Mouse (Mus musculus) erythroblast, adult 5-6 weeks (primary cell): ENCODE data around the gene Abcf2. TPM values are rescaled to one million over a fixed set of nuclear protein-coding genes. Genes with fewer than 3 reads are reported as not detected.
"Not testable (repeated sequence)": the region's sequence is repeated elsewhere in the genome, so short reads cannot be mapped to it uniquely, and the experiment has no call there.

Source experiments
- ATAC-seq: replicated peaks from 2 replicates; pipeline ENCODE4 v1.8.0; 2016; ENCODE audit warnings: moderate number of reproducible peaks, mild to moderate bottlenecking, moderate TSS enrichment, inconsistent platforms; ENCODE audit not compliant: poor library complexity, low FRiP score, severe bottlenecking
- total RNA-seq, 2 experiments: library from RNA; stranded (forward) in 1 of 2; stranded (reverse) in 1 of 2; fragments of 150-400 nt in 1 of 2; fragments of 200-764, 138-1000 nt in 1 of 2; gene quantifications; 2 replicates each; pipeline versions ENCODE4 v1.2.3 to v1.2.4; 2015 to 2017; ENCODE audit warnings: low replicate concordance in 2 of 2

Gene Abcf2
- total RNA-seq, 2 experiments from 2014 or later, result 7.1 to 17.4 TPM

GRCm38 (mm10) chr5:24589511-24590500 lies 12.5 kb upstream of the Abcf2 start:
- no peak for ATAC-seq

- ATAC-seq, result peak; percentile 62
Measured at GRCm38 (mm10) chr5:24587200-24587577, 9.9 kb upstream of the Abcf2 start.

- peak; percentile 79 for ATAC-seq
Measured at GRCm38 (mm10) chr5:24586547-24587199, 9.4 kb upstream of the Abcf2 start, which contains the start of gene Chpf2. Gene Chpf2, plus strand, starts transcription at chr5:24586741.

DNA sequence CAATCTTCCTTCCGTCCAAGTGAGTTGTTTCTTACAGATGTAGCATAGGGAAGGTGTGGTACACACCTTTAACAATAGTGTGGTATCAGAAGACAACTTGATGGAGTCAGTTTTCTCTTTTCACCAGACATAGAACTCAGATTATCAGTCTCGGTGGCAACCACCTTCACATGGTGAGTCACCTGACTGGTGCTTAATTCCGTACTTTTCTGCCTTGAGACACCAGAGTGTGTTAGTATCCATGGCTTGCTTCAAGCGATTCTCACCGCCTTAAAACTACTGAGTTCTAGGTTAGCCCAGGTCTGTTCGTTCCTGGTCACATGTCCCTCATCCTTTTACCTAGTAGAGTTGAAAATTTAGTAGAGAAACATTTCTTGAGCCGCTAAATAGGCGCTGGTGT lies 8.8 kb upstream of the Abcf2 start:
- ATAC-seq, result no peak

- ATAC-seq, result no peak
Measured at GRCm38 (mm10) chr5:24578109-24578963, 1.1 kb upstream of the Abcf2 start.

DNA sequence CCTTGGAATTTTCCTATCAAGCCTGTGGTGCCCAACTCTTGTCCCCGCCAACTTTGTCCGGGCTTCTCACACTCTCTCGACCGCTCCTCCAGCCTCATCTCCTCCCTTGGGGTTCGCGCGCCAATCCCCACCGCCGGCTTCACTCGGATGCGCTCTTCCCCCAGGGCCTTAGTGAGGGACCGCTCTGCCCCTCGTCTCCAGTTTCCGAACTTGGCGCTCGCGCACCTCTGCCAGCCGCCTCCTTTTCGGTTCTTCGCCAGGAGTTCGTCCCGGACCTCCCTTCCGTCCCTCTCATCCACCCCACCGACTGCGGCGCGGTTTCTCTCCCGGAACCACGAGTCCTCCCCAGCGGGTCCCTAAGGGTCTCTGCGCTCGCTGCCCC lies 475 bp downstream of the Abcf2 start:
- peak; percentile 36 for ATAC-seq

DNA sequence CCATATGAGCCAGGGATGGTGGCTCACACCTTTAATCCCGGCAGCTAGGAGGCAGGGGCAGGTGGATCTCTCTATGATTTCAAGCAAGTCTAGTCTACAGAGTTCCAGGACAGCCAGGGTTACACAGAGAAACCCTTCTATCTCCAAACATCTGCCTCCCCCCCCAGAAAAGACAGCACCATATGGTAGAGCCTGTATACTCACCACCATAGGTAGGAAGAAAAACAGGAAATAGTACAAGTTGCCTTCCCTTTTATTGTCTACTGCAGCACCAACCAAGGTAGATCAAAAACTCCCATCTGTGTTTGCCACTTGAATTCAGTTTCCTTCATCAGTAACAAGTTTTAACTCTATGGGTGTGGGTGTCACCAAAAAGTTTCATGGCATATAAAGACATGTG lies 1.3 kb downstream of the Abcf2 start:
- ATAC-seq, result no peak

DNA sequence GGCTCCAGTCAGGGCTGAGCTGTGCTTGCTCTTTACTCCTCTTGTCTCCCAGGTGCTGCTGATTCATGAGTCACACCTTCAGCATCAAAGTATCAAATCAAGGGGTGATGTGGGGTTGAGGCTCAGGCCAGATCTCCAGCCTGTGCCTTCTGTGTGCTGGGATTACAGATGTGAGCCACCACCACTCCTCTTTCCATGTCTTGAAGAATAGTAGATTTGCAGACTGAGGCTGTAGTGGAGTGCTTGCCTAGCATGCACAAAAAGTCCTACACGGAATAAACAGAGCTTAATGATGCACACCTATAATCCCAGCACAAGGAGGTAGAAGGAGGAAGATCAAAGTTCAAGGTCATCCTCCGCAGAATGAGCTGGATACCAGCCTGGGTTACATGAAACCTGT lies 20.6 kb downstream of the Abcf2 start, which contains the start of gene 4931409K22Rik:
4931409K22Rik (minus strand) TSS at position 101 of the 400 bp plus-strand sequence.
- no peak for ATAC-seq

GRCm38 (mm10) chr5:24555335-24555734 lies 21.9 kb downstream of the Abcf2 start:
- not testable (repeated sequence) for ATAC-seq

DNA sequence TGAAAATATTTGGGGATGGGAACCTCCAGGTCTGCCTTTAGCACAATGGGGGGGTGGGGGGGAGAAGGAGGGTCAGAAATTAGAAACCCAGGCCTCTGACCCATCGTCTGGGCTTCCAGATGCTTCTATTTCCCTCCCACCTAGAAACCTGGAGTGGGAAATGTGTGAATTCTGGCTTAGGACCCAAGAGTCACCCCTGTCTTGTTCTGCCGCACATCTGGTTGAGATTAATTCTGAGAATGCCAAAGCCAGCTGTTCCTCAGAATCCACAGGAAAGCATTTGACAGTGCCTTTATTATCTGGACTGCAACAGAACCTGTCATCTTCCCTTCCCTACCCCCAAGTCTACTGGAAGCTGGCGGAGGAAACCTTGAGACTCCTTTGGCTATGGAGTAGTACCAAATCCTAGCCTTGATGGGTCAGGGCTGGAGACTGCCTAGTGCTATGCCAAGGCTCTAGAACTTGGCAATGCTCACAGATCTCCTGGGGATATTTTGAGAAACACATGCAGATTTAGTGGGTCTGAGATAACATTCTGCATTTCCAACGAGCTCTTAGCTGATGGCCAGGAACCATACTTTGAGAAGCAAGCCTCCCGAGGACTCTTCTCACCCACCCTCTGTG lies 23.5 kb downstream of the Abcf2 start:
- no peak for ATAC-seq

GRCm38 (mm10) chr5:24551317-24551688 lies 26.0 kb downstream of the Abcf2 start:
- ATAC-seq, result no peak

DNA sequence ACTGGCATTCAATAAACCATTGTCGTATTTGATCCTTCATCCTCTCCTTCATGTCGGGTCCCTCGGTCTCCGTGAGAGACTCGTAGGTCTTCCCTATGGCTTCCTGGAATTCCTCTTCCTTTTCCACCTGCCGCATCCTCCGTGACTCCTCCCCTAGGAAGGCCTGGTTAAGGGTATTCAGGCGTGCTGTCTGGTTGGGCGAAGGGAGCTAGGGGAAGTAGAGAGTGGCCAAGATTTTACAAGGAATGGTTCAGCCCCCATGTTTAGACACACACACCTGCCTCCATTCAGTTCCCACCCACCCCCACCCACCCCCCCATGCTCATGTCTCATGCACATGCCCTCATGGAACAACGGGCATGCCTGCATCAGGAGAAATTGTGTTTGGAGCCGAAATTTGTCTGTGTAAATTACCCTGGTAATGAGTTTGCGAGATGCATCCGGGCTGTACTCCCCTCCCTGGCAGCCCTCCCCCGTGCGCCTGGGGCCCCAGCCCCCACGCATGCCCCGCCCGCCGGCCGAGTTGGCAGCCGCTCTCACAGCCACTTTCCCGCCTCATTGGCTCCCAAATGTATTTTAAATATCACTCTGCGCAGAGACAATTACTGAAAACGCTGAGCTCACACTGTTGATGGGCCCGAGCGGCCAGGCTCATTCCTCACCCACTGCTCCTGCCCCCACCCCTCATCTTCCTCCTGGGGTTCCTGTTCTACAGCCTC lies 26.5 kb downstream of the Abcf2 start:
- ATAC-seq, result no peak

DNA sequence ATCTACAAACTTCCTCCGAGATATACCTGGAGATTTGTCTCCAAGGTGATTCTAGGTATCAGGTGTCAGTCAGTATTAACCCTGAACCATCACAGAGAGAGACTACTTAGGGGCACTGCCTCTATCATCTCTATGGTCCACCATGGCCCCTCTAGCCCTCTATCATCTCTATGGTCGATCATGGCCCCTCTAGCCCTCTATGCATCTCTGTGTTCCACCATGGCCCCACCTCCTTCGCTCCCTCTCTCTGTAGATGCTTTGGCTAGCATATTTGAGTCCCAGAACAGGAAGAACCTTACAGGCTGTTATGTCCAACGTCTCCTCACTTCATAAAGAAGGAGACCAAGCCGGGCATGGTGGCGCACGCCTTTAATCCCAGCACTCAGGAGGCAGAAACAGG lies 34.6 kb downstream of the Abcf2 start:
- ATAC-seq, result no peak

GRCm38 (mm10) chr5:24541144-24541569 lies 36.1 kb downstream of the Abcf2 start:
- no peak for ATAC-seq

DNA sequence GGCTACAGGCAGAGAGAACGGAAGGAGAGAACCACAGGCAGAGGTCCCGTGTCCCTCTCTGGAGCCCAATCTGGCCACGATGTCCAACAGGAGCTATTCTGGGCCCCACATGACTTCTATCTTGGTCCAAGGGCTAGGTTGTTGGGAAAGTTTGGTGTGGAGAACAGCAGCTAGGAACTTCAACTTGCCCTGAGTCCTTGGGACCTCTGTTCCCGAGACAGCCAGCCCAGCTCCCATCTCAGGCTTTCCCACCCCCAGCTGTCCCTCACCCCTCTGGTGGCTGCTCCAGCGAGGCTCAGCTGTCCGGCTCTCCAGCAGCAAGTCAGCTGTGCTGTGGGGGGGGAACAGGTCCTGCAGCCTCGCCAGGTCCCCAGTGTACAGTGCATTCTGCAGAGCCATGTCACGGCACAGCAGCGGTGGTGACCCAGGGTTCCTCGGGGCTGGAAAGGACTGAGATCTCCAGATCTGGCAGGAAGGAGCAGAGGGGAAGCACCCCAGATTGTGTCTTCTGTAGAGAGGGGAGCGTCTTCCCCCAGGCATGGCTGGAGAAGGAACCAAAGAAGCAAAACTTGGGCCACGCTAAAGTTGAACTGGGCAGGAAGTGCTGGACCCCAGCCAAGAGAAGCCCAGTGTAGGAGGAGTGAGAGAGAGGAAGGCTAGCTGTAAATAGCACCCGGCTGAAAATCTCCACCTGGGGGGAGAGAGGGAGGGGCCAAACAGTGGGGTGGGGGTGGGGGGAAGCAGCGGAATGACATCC lies 36.7 kb downstream of the Abcf2 start, which contains the start of gene Asb10:
Asb10 (minus strand) TSS at position 592 of the 757 bp plus-strand sequence.
- ATAC-seq, result no peak

- no peak for ATAC-seq
Measured at GRCm38 (mm10) chr5:24539571-24540296, 37.5 kb downstream of the Abcf2 start.

DNA sequence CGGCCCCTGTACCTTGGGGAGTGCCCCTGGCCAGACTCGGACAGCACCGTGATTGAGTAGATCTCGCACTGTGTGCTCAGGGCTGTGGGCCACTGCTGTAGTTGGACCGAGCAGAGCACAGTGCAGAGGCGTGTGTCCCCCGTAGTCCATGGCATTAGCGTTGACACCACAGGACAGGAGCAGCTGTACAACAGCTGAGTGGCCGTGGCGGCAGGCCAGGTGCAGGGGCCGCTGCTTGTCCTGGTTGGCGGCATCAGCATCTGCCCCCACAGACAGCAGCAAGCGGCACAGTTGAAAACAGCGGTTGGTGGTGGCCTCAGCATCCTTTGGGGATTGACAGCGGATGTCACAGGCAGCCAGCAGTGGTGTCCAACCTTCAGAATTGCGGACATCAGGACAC lies 39.6 kb downstream of the Abcf2 start:
- ATAC-seq, result 0 out of 2 replicates have a peak, but pooled peaks have one; percentile 10
